Mouse (Mus musculus): ENCODE data around the gene Ndufaf7. TPM values are rescaled to one million over a fixed set of nuclear protein-coding genes. Genes with fewer than 3 reads are reported as not detected.

Gene Ndufaf7
- polyA plus RNA-seq, 1 experiment from 2014 or later = 63.2 TPM

DNA sequence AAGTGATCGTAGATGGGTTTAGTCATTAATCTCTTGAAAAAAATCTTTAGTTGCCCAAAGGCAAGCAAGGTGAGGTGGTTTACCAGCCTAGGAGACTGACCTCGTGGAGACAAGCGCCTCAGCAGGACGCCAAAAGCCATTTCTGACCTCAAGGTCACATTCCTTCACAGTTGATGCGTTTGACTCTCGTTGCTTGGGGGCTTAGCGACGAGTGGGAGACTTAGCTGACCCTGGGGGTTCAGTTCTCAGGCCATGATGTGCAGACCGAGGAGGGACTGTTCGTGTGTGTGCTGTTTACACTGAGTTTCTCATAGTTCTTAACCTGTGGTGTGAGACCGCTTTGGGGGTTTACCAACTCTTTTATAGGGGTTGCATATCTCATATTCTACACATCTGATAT lies 5.6 kb downstream of the Ndufaf7 start:
- H3K36me3 ChIP-seq (ENCODE audit: control insufficient read depth, insufficient read depth, low read length) = peaks cover 28% of the 10 kb centered on the region
- WGBS = 37% methylated on average over 11 of the region's 11 CpGs

DNA sequence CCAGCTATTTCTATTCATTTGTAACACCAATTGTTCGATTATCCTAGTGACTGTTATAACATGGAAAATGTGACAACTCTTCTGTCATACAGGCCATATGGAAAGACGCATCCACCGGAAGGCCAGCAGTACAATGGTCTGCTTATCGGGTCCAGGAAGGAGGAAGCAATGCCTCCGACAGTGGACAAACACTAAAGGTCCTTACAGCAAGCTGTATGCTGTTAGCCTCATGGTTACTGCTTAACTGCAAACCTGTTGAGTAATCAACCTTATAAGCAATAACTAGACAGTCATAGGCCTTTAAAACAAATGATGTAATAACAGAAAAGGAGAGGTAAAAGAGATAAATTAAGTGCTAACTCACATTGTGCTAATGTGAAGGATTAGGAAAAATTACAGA lies 14.3 kb downstream of the Ndufaf7 start:
- Histone ChIP-seq H3K4me2 (replicated peaks; ENCODE audit: low read depth, low read length) (no peak overlapping the region), H3K27me3 (ENCODE audit: control insufficient read depth, insufficient read depth, low read length) (no peaks in the 10 kb centered on the region), H3K9me3 (ENCODE audit: control insufficient read depth, low read length) (no peaks in the 10 kb centered on the region), H3K36me3 (ENCODE audit: control insufficient read depth, insufficient read depth, low read length) (peaks cover 86% of the 10 kb centered on the region), H3K27ac (ENCODE audit: low read depth, low read length) (no peak overlapping the region), H3K9ac (ENCODE audit: low read depth, low read length) (no peak overlapping the region), H3K4me3 (ENCODE audit: low read length) (no peak overlapping the region), H3K4me1 (ENCODE audit: control insufficient read depth, insufficient read depth, low read length) (no peaks in the 10 kb centered on the region)
- no peak for ATAC-seq (ENCODE audit: low FRiP score, low TSS enrichment)
- 94% methylated on average over 5 of the region's 5 CpGs for WGBS

More for the DNA sequence above, 5.6 kb downstream of the Ndufaf7 start:
- H3K9me3 ChIP-seq (ENCODE audit: control insufficient read depth, low read length) = no peaks in the 10 kb centered on the region
- H3K9ac ChIP-seq (ENCODE audit: low read depth, low read length) = no peak overlapping the region
- no peak overlapping the region for H3K27ac ChIP-seq (ENCODE audit: low read depth, low read length)
- H3K4me1 ChIP-seq (ENCODE audit: control insufficient read depth, insufficient read depth, low read length) = no peaks in the 10 kb centered on the region
- peak; percentile 57; the same call in 1 of the 2 replicates for ATAC-seq (ENCODE audit: low FRiP score, low TSS enrichment)
- no peaks in the 10 kb centered on the region for H3K27me3 ChIP-seq (ENCODE audit: control insufficient read depth, insufficient read depth, low read length)
- H3K4me2 ChIP-seq (replicated peaks; ENCODE audit: low read depth, low read length) = no peak overlapping the region
- no peak overlapping the region for H3K4me3 ChIP-seq (ENCODE audit: low read length)

DNA sequence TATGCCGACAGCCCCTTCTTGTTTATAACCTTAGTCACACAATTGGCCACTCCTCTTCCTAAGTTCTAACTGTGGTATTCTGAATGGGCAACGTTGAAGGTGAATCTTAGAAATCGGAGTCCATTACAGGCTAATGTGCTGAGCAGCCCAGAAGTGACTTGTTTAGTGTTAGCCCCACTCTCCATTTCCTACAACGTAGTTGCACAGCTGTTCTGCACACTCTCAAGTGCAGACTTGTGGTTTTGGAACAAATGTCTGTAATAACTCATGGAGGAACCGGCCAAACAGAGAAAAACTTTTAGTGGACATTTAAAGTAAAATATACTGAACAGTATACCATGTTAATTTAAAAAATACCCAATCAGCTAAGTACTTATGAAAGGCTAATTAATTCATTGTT lies 15.1 kb downstream of the Ndufaf7 start:
- 87% methylated on average over 5 of the region's 5 CpGs for WGBS
- ATAC-seq (ENCODE audit: low FRiP score, low TSS enrichment) = no peak
- no peaks in the 10 kb centered on the region for H3K27me3 ChIP-seq (ENCODE audit: control insufficient read depth, insufficient read depth, low read length)

DNA sequence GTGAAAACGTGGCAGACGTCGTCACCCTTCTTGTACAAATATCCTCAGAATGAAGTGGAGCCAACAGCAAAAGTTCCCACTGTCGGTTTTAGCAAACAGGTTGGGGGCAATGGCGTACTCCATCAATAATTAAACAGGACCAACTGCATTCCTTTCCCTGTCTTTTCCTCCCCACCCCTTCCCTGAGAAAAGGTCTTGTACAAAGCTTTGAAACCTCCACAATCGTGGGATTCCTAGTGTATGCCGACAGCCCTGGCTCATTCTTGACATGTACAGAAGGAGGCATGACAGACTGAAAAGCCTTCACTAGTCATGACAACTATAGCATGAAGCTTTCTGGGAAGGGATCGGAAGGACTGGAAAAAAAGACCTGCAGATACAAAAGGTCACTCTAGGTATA lies 16.3 kb downstream of the Ndufaf7 start:
- WGBS = 84% methylated on average over 8 of the region's 8 CpGs
- no peak overlapping the region for H3K4me3 ChIP-seq (ENCODE audit: low read length)
- no peaks in the 10 kb centered on the region for H3K4me1 ChIP-seq (ENCODE audit: control insufficient read depth, insufficient read depth, low read length)
- no peak overlapping the region for H3K4me2 ChIP-seq (replicated peaks; ENCODE audit: low read depth, low read length)
- ATAC-seq (ENCODE audit: low FRiP score, low TSS enrichment) = no peak
- H3K36me3 ChIP-seq (ENCODE audit: control insufficient read depth, insufficient read depth, low read length) = peaks cover 84% of the 10 kb centered on the region
- no peak overlapping the region for H3K27ac ChIP-seq (ENCODE audit: low read depth, low read length)
- H3K9ac ChIP-seq (ENCODE audit: low read depth, low read length) = no peak overlapping the region
- H3K27me3 ChIP-seq (ENCODE audit: control insufficient read depth, insufficient read depth, low read length) = no peaks in the 10 kb centered on the region
- H3K9me3 ChIP-seq (ENCODE audit: control insufficient read depth, low read length) = no peaks in the 10 kb centered on the region

More for the DNA sequence above, 15.1 kb downstream of the Ndufaf7 start:
- Histone ChIP-seq H3K4me2 (replicated peaks; ENCODE audit: low read depth, low read length) (no peak overlapping the region), H3K4me3 (ENCODE audit: low read length) (no peak overlapping the region), H3K27ac (ENCODE audit: low read depth, low read length) (no peak overlapping the region), H3K36me3 (ENCODE audit: control insufficient read depth, insufficient read depth, low read length) (peaks cover 85% of the 10 kb centered on the region), H3K9me3 (ENCODE audit: control insufficient read depth, low read length) (no peaks in the 10 kb centered on the region), H3K4me1 (ENCODE audit: control insufficient read depth, insufficient read depth, low read length) (no peaks in the 10 kb centered on the region), H3K9ac (ENCODE audit: low read depth, low read length) (no peak overlapping the region)

DNA sequence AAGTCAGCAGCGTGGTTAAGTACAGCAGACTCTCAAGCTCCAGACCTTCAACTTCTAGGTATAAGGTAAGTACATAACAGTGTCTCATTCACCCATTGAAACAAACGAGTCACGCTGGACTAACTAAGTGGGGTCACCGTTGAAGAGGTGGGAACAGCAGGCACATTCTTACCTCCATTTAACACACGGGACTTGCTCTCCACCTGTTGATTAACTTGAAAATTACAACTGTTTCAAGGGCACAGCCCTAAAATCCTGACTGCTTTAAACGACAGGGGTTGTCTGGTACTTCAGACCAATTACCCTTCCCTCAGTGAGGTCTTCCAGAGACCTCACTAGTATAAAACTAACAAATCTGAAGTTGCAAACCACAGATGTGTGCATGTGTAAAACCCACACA lies 22.5 kb downstream of the Ndufaf7 start:
- 73% methylated on average over 6 of the region's 6 CpGs for WGBS
- no peak overlapping the region for H3K4me2 ChIP-seq (replicated peaks; ENCODE audit: low read depth, low read length)
- no peak for ATAC-seq (ENCODE audit: low FRiP score, low TSS enrichment)
- H3K4me1 ChIP-seq (ENCODE audit: control insufficient read depth, insufficient read depth, low read length) = no peaks in the 10 kb centered on the region
- no peaks in the 10 kb centered on the region for H3K9me3 ChIP-seq (ENCODE audit: control insufficient read depth, low read length)
- H3K4me3 ChIP-seq (ENCODE audit: low read length) = no peak overlapping the region
- peaks cover 75% of the 10 kb centered on the region for H3K36me3 ChIP-seq (ENCODE audit: control insufficient read depth, insufficient read depth, low read length)
- H3K27me3 ChIP-seq (ENCODE audit: control insufficient read depth, insufficient read depth, low read length) = no peaks in the 10 kb centered on the region
- no peak overlapping the region for H3K27ac ChIP-seq (ENCODE audit: low read depth, low read length)
- H3K9ac ChIP-seq (ENCODE audit: low read depth, low read length) = no peak overlapping the region

DNA sequence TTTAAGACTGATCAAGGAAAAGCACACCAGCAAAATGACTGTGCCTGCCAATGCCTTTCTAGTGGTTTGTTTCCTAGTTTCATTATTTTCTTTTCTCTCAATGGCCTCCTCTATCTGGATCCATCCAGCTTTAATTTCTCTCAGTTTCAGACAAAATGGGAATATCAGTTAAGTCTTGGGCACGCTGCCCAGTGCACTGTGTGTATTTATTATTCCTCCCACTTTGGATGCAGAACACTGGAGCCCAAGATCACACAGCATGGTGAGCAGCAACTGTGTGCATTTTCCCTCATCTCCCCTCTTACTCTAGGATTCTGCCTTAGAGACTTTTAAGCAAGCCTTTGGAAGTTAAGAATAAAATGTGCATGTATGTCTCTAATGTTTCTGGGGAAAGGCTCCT lies 27.5 kb downstream of the Ndufaf7 start:
- Histone ChIP-seq H3K4me2 (replicated peaks; ENCODE audit: low read depth, low read length) (no peak overlapping the region), H3K4me3 (ENCODE audit: low read length) (no peak overlapping the region), H3K9me3 (ENCODE audit: control insufficient read depth, low read length) (no peaks in the 10 kb centered on the region), H3K4me1 (ENCODE audit: control insufficient read depth, insufficient read depth, low read length) (no peaks in the 10 kb centered on the region), H3K27ac (ENCODE audit: low read depth, low read length) (no peak overlapping the region), H3K27me3 (ENCODE audit: control insufficient read depth, insufficient read depth, low read length) (no peaks in the 10 kb centered on the region), H3K36me3 (ENCODE audit: control insufficient read depth, insufficient read depth, low read length) (peaks cover 57% of the 10 kb centered on the region), H3K9ac (ENCODE audit: low read depth, low read length) (no peak overlapping the region)
- ATAC-seq (ENCODE audit: low FRiP score, low TSS enrichment) = no peak
- WGBS = 97% methylated on average over 1 of the region's 1 CpGs

DNA sequence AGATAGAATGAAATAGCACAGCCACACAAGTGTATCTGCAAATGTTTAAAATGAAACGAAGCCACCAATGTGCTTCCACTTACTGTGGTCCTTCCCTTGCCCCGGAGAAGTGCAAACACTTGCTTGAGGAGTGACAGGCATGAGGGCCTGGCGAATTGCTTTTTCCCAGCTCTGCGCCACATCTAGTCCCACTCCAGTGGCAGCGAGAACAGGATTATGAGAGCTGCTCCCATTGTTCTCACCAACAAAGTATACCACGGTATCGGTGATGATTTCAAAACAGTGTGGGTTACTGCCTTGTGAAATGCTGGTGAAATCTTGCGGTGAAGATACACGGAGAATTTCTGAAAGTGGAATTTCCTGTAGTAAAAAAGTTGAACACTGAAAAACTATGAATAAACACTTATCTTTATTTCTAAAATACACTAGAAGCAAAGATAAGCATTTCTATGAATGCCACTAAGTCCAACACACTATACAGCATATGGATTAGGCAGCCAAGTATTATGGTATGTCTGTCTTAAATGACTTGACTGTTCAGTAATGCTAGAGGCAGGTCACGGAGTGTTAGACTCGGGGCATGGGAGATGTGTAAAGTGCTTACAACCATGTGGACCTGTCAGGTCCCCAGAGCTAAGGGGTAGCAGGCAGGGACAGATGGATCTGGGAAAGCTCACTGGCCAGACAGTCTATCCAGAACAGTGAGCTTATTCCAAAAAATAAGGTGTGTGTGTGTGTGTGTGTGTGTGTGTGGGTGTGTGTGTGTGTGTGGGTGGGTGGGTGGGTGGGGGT lies 29.4 kb downstream of the Ndufaf7 start:
- 93% methylated on average over 11 of the region's 11 CpGs for WGBS
- H3K9me3 ChIP-seq (ENCODE audit: control insufficient read depth, low read length) = no peaks in the 10 kb centered on the region
- H3K4me3 ChIP-seq (ENCODE audit: low read length) = no peak overlapping the region
- H3K27me3 ChIP-seq (ENCODE audit: control insufficient read depth, insufficient read depth, low read length) = no peaks in the 10 kb centered on the region
- H3K27ac ChIP-seq (ENCODE audit: low read depth, low read length) = no peak overlapping the region
- no peak for ATAC-seq (ENCODE audit: low FRiP score, low TSS enrichment)
- peaks cover 52% of the 10 kb centered on the region for H3K36me3 ChIP-seq (ENCODE audit: control insufficient read depth, insufficient read depth, low read length)
- H3K4me2 ChIP-seq (replicated peaks; ENCODE audit: low read depth, low read length) = no peak overlapping the region
- no peak overlapping the region for H3K9ac ChIP-seq (ENCODE audit: low read depth, low read length)
- H3K4me1 ChIP-seq (ENCODE audit: control insufficient read depth, insufficient read depth, low read length) = no peaks in the 10 kb centered on the region

GRCm38 (mm10) chr17:78968500-78968899 lies 31.6 kb downstream of the Ndufaf7 start:
- Histone ChIP-seq H3K4me1 (ENCODE audit: control insufficient read depth, insufficient read depth, low read length) (no peaks in the 10 kb centered on the region), H3K4me3 (ENCODE audit: low read length) (no peak overlapping the region), H3K9ac (ENCODE audit: low read depth, low read length) (no peak overlapping the region), H3K4me2 (replicated peaks; ENCODE audit: low read depth, low read length) (no peak overlapping the region), H3K9me3 (ENCODE audit: control insufficient read depth, low read length) (no peaks in the 10 kb centered on the region), H3K36me3 (ENCODE audit: control insufficient read depth, insufficient read depth, low read length) (peaks cover 51% of the 10 kb centered on the region), H3K27me3 (ENCODE audit: control insufficient read depth, insufficient read depth, low read length) (no peaks in the 10 kb centered on the region), H3K27ac (ENCODE audit: low read depth, low read length) (no peak overlapping the region)
- WGBS = 90% methylated on average over 3 of the region's 3 CpGs
- no peak for ATAC-seq (ENCODE audit: low FRiP score, low TSS enrichment)

DNA sequence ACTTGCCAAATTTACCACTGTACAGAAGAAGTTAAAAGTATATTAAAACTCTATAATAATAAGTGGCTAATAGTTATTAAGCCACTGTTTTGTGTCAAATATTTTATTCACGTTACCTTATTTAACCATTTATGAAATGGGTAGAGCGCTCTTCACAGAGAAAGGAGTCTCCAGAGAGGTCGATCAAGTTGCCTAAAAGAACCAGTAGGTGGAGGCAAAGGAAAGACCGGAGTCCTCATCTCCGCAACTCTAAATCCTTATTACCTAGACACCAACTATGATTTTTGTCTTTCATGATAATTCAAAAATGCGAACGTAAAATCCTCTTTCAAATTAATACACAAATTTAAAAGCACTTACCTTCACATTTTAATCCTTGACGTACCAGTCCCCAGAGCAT lies 46.2 kb downstream of the Ndufaf7 start:
- H3K4me2 ChIP-seq (replicated peaks; ENCODE audit: low read depth, low read length) = no peak overlapping the region
- H3K4me1 ChIP-seq (ENCODE audit: control insufficient read depth, insufficient read depth, low read length) = no peaks in the 10 kb centered on the region
- peaks cover 34% of the 10 kb centered on the region for H3K36me3 ChIP-seq (ENCODE audit: control insufficient read depth, insufficient read depth, low read length)
- ATAC-seq (ENCODE audit: low FRiP score, low TSS enrichment) = no peak
- no peaks in the 10 kb centered on the region for H3K27me3 ChIP-seq (ENCODE audit: control insufficient read depth, insufficient read depth, low read length)
- H3K4me3 ChIP-seq (ENCODE audit: low read length) = no peak overlapping the region
- 95% methylated on average over 8 of the region's 8 CpGs for WGBS
- H3K27ac ChIP-seq (ENCODE audit: low read depth, low read length) = no peak overlapping the region
- no peak overlapping the region for H3K9ac ChIP-seq (ENCODE audit: low read depth, low read length)
- no peaks in the 10 kb centered on the region for H3K9me3 ChIP-seq (ENCODE audit: control insufficient read depth, low read length)

Data from kidney, embryonic 14.5 days (tissue).